Mouse (Mus musculus) heart, postnatal 36 days (tissue): ENCODE measurements around the gene Emd. TPM values are rescaled to one million over a fixed set of nuclear protein-coding genes. Genes with fewer than 3 reads are reported as not detected.
A peak's percentile ranks its signal among the peaks of the same experiment; 100 is the strongest.
"Not testable (repeated sequence)": the region's sequence is repeated elsewhere in the genome, so short reads cannot be mapped to it uniquely, and the experiment has no call there.

ENCODE experiments used
- DNase-seq, 2 experiments: peaks; one replicate each; pipeline ENCODE4 v3.0.0; 2021 to 2022
- intact Hi-C: fragments of 180-260 bp; cut with DNase I; formaldehyde crosslinking; loops from one replicate; pipeline ENCODE4 v1.15.1; 2025
- total RNA-seq, 2 experiments: library from RNA; stranded (reverse); gene quantifications; 2 replicates each; pipeline ENCODE4 v1.2.3; 2021

Emd gene
- 10 to 100 TPM; 28.2 to 34.0 TPM for total RNA-seq

DNA sequence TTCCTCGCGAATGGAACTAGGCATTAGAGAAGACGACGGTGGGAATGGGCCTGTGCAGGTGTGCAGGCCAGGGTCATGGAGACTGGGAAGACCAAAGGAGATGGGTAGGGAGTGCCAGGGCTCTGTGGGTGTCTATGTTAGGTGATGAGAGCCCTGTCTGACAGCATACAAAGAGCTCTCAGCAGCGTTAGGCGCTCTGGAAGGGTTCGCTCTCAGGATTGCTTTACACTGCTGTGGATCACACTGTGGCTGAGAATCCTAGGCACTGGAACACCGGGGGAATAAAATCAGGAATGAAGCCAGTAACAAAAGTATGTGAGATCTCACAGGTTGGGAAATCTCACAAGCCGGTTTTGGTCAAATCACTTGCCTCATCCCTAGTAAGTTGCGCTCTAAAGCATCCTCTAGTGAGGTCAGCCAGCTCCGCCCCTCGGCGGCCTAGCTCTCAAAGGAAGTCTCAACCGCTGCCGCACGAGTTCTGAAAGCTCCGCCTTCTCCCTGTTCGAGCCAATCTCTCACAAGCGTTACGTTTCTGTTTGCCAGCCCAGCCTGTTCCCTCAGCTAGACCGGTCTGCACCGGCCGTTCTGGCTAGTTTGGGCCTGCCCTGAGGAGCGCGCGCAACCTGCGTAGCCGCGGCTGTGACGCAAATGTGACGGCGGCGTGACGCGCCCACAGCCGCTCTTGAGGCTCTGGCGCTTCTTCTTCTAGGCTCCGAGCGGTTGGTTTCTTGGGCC is at the start of gene Emd:
TSS of gene Emd (plus strand) at position 535 of the 735 bp plus-strand sequence.
- intact Hi-C loops, result loop anchor here (2.0 kb wide), 1 partner anchor 14 kb away; no protein-coding TSS in a partner anchor
- DNase-seq, result peak; percentile 82

DNA sequence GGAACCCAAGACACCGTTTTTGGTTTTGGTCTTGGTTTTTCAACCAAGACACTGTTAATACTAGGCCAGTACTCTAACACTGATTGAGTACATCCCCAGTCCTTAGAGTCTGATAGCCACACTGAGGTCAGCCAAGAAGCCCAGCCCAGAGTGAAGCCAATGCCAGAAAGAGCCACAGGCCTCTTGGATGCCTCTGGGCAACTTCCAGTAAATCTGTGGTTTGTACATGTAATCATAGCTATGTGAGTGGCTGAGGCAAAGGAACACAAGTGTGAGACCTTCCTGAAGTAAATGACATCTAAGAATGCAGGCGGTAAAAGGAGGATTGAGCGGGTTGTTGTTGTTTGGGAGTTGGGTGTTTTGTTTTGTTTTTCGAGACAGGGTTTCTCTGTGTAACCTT is 36.0 kb upstream of the Emd start:
- no peak for DNase-seq
- intact Hi-C loops, result no loop called here

GRCm38 (mm10) chrX:74219449-74219848 is 35.0 kb upstream of the Emd start:
- DNase-seq, result no peak
- intact Hi-C loops, result no loop called here

- DNase-seq, intact Hi-C loops: not testable (repeated sequence)
Measured at GRCm38 (mm10) chrX:74220099-74220498, 34.4 kb upstream of the Emd start.

GRCm38 (mm10) chrX:74230038-74230437 is 24.4 kb upstream of the Emd start:
- intact Hi-C loops, result no loop called here
- no peak for DNase-seq

- intact Hi-C loops, result no loop called here
- DNase-seq, result no peak
Measured at GRCm38 (mm10) chrX:74233196-74233595, 21.3 kb upstream of the Emd start.

DNA sequence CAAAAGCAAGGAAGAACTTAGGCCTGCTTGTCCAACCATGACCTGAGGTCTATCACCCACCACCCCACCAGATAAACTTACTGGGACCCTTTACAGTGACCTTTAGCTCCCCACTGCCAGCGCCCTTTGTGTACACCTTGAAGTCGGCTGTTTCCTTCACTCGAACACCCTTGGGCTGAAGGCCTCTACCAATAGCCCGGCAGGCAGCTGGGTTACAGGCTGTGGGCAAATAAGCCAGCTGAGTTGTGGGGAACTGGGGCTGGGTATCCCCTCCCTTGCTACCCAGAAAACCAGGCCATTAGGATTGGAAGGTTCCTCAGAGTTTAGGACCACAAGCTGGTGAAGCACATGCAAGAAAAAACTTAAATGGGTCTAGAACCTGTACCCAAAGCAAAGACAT is 14.2 kb upstream of the Emd start:
- no peak for DNase-seq
- intact Hi-C loops, result no loop called here

GRCm38 (mm10) chrX:74243396-74243795 is 11.1 kb upstream of the Emd start:
- no peak for DNase-seq
- intact Hi-C loops, result no loop called here

DNA sequence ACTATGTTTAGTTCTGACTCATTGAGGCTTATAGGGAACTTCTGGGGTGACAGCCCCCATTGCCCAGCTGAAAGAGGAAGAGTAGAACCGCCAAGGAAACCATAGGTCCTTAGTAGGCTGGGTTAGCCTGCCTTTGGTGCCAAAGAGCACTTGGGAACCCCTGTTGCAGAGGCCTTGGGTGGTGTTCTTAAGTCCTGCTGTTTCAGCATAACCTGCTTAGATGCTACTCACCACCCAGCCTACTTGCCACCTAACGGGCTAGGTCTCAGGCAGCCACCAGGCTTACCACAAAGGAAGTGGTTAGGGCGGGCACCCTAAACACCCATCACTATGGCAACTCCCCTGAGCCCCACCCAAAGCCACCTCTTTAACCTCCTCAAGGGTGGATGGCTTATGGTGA is 10.7 kb upstream of the Emd start:
- intact Hi-C loops, result no loop called here
- DNase-seq, result peak; percentile 13 to 21

DNA sequence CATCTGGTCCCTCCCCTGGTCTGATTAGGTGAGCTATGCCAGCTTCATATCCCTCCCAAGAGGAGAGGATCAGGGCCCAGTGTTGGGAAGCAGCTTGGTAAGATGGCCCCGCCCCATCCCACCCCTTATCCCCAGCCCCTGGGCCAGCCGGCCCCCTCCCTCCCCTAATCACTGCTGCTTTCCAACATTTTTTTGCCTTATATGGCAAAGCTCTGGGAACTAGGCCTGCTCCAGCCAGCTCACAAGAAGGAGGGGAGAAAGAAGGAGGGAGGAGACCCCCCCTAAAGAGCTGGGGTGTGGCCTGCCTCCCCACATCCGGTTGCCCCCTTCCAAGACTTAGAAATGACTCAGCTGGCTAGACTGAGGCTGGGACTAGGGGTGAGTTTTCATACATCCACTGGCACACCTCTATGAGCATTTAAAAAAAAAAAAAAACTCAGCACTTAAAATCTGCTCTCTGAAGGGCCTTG is 9.8 kb upstream of the Emd start:
- DNase-seq, result peak; percentile 52 to 56
- intact Hi-C loops, result loop anchor here (5.0 kb wide), 2 partner anchors 108 to 127 kb away; partner anchors contain the start of gene Lage3

DNA sequence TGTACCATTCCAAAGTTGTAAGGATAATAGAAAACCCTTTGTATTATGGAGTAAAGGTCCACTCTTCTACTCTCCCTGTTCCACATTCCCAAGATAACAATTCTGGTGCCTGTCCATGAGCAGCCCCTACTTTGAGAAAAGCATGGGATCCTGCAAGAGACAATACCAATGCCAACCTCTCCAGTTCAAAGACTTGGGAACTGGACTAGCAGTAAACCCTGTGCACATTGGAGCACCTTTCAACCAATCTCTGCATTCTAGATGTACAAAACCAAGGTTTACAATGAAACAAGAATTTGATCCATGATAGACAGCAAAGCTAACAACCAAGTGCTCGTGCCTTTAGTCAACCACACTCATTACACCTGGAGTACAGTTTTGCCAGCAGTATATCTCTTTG is 9.4 kb upstream of the Emd start:
- intact Hi-C loops, result loop anchor here (5.0 kb wide), 2 partner anchors 107 to 128 kb away; partner anchors contain the start of gene Lage3
- no peak for DNase-seq

DNA sequence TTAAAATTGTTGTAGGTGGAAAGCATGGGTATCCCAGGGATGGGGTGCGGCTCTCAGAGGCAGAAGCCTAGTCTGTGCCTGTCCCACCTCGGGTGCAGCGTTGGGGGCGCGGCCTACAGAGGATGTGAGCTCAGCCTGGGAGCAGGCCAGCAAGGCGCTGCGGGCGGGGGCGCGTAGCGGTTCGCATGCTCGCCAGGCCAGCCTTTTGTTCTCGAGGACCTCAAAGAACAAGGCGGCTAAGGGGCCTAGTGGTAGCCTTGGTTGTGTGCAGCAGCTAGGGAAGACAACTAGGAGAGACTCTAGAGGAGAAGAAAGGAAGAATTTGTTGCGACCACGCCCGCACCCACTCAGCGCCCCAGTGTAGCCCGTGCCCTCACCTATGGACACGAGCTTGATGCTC is 8.8 kb upstream of the Emd start:
- intact Hi-C loops, result loop anchor here (2.0 to 5.0 kb wide), 3 partner anchors 107 to 223 kb away; partner anchors contain the start of genes Irak1 and Lage3

DNA sequence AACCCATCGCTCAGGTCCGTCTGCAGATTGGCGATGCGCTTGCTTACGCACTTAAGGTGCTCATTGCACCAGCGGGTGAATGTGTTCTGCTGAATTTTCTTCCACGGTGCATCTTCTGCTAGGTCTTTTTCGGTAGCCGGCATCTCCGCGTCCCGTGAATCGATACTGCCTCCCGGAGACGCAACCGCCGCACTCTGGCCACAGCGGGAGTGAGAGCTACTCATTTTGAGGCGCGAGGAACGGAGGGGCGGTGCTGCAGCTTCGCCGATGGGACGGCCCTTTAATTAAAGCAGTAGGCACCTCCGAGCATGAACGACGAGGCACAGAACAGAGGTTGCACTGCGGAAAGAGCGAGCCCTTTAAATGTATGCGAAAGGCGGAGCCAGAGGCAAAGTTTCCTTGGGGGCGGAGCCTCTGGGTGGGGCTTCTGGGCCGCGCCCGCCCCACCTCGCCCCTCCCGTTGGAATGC is 8.2 kb upstream of the Emd start:
- peak; percentile 81 to 83 for DNase-seq
- intact Hi-C loops, result loop anchor here (2.0 to 5.0 kb wide), 3 partner anchors 106 to 223 kb away; partner anchors contain the start of genes Irak1 and Lage3

More for the DNA sequence above, 8.8 kb upstream of the Emd start:
- peak; percentile 81 to 83 for DNase-seq

GRCm38 (mm10) chrX:74246693-74247092 is 7.8 kb upstream of the Emd start:
- intact Hi-C loops, result loop anchor here (2.0 to 5.0 kb wide), 3 partner anchors 106 to 224 kb away; partner anchors contain the start of genes Irak1 and Lage3
- DNase-seq, result no peak

DNA sequence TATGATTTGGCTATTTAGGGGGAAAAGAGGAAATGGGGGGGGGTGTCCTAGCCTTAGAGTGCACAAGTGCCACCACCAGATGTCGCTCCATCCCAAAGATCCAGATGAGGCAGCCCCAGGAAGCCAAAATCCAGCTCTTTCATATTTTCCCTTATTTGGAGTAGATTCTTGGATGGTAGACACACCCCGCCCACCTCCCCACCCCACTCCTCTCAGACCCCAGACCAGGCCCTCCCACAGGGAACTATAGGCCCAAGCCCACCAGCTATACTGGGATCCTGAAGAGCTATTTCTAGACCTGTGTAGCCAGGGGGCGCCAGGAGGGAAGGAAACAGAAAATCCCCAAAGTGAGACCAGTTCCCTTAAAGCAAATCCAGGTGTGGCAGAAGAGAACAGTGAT is 5.8 kb upstream of the Emd start:
- peak; percentile 67 to 73 for DNase-seq
- intact Hi-C loops, result loop anchor here (1.0 to 5.0 kb wide), 3 partner anchors 104 to 165 kb away; partner anchors contain the start of gene Lage3

DNA sequence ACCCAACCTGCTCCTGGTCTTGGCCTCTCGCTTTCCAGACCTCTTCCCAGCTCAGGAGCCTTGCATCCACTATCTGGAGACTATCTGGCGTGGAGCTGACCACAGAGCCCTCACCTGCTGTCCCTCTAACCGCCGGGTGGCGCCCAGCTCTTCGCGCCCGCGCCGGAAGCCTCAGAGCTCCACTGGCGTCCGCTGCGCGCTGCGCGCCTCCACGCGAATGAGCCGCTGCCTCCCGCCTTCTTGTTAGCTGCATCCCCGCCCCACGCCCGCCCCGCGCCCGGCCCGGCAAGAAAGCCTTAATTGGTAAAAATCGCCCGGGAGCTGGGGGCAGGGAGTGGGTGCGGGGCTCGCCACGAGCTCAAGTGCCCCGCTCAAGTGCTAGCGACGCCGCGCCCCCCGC is 4.9 kb upstream of the Emd start, which contains the start of gene Flna:
TSS of gene Flna (minus strand) at position 206 of the 400 bp plus-strand sequence.
- intact Hi-C loops, result loop anchor here (5.0 kb wide), 2 partner anchors 103 to 132 kb away; partner anchors contain the start of gene Lage3
- peak; percentile 62 to 74 for DNase-seq

GRCm38 (mm10) chrX:74254888-74255565 is 540 bp downstream of the Emd start:
- DNase-seq, result no peak
- intact Hi-C loops, result loop anchor here (2.0 kb wide), 1 partner anchor 14 kb away; no protein-coding TSS in a partner anchor

GRCm38 (mm10) chrX:74257746-74258145 is 3.3 kb downstream of the Emd start:
- intact Hi-C loops, result no loop called here
- no peak for DNase-seq

DNA sequence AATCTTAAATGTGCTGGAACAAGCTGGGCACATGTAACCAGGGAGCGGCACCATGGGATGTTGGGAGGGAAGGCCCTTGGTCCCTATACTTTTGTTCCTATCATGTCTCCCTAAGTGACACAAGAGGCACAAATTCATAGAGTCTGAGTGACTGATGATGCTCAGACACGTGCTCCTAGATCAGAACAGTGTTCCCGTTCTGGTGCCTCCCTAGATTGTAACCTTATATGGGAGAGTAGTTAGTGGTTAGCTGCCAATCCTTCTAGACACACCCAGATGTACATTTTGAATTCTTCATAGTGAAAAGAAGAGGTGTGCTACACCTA is 15.2 kb downstream of the Emd start:
- no peak for DNase-seq
- intact Hi-C loops, result loop anchor here (2.0 kb wide), 1 partner anchor 15 kb away; the partner anchor contains the start of gene Emd

DNA sequence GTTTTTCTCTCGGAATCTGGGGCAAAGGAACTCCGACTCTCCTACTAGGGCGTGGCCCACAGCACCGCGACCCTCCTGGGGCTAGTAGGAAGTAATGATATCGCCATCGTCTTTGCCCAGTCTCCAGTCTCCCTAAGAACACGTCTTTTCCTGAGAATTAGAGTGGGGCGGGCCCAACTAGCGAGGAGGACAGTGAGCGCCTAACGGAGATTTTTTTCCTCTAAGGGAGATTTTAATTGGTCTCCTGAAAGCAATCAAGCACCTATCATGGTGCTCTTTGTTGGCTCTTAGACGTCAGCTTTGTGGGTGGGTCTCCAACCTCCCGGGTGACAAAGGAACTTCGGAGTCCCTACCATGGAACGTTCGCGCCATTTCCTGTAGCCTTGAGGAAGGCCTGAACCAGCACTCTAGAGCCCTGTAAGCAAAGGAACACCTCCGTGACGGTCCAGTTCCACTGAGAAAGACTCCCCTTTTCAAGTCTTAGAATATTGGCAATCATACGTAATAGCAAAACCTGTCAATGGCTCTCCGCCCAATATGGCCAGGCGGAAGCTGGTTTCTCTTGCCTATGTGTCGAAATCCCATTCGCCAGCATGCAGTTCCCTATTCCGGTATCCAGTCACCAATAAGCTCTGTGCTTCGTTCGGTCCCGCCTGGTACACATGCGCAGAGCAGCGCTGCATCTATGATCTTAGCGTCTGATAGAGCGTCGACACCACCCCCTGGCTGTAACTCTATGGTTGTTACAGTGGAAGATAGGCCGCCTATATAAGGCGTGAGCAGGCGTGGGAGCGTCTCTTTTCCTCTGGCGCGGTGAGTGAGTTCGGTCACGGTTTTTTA is 15.8 kb downstream of the Emd start, which contains the start of gene Rpl10:
TSS of gene Rpl10 (plus strand) at position 751 of the 840 bp plus-strand sequence.
- intact Hi-C loops, result no loop called here
- DNase-seq, result peak; percentile 83 to 87
